Mouse (Mus musculus): ENCODE measurements at regions not wholly inside any gene's neighbourhood (a gene's known extent, or its start where the extent isn't known, plus 50 kb on each side); places are given as distances from the start of the nearest gene placed in this dataset.

GRCm38 (mm10) chr2:43254709-43255108, 300.4 kb upstream of the Kynu start:
- TF ChIP-seq CTCF (IDR thresholded peaks at IDR 0.05; ENCODE audit: low read depth, low read length), result no peak
- no peak for TF ChIP-seq POLR2AphosphoS5 (IDR thresholded peaks at IDR 0.05; ENCODE audit: insufficient replicate concordance, low read depth, low read length)
- no peak for TF ChIP-seq GATA2 (IDR thresholded peaks at IDR 0.05; ENCODE audit: borderline replicate concordance, low read depth, low read length)
- TF ChIP-seq TAL1 (conservative IDR thresholded peaks at IDR 0.05; ENCODE audit: low read depth, low read length), result no peak
- TF ChIP-seq GATA1 (IDR thresholded peaks at IDR 0.05; ENCODE audit: borderline replicate concordance, low read length), result no peak
- H3K4me1 ChIP-seq (ENCODE audit: insufficient read depth, low read depth, low read length), result no peaks in the 10 kb centered on the region
- ATAC-seq (ENCODE audit: extremely low read depth, insufficient number of reproducible peaks, low FRiP score, poor library complexity, severe bottlenecking) (no peak), DNase-seq (ENCODE audit: low spot score) (no peak)
- no peaks in the 10 kb centered on the region for H3K27me3 ChIP-seq (ENCODE audit: insufficient read depth, low read length)
- H3K36me3 ChIP-seq (replicated peaks), result no peaks in the 10 kb centered on the region
- no peaks in the 10 kb centered on the region for H3K9me3 ChIP-seq (replicated peaks)
- no peak overlapping the region for H3K4me3 ChIP-seq (ENCODE audit: low read depth, low read length)

GRCm38 (mm10) chr2:43270802-43271201, 284.3 kb upstream of the Kynu start:
- Histone ChIP-seq H3K27me3 (ENCODE audit: insufficient read depth, low read length) (no peaks in the 10 kb centered on the region), H3K4me3 (ENCODE audit: low read depth, low read length) (no peak overlapping the region), H3K4me1 (ENCODE audit: insufficient read depth, low read depth, low read length) (no peaks in the 10 kb centered on the region), H3K36me3 (replicated peaks) (no peaks in the 10 kb centered on the region), H3K9me3 (replicated peaks) (no peaks in the 10 kb centered on the region)
- TF ChIP-seq POLR2AphosphoS5 (IDR thresholded peaks at IDR 0.05; ENCODE audit: insufficient replicate concordance, low read depth, low read length) (no peak), GATA2 (IDR thresholded peaks at IDR 0.05; ENCODE audit: borderline replicate concordance, low read depth, low read length) (no peak), GATA1 (IDR thresholded peaks at IDR 0.05; ENCODE audit: borderline replicate concordance, low read length) (no peak), CTCF (IDR thresholded peaks at IDR 0.05; ENCODE audit: low read depth, low read length) (no peak), TAL1 (conservative IDR thresholded peaks at IDR 0.05; ENCODE audit: low read depth, low read length) (no peak)
- no peak for DNase-seq (ENCODE audit: low spot score)
- ATAC-seq (ENCODE audit: extremely low read depth, insufficient number of reproducible peaks, low FRiP score, poor library complexity, severe bottlenecking), result no peak

- Histone ChIP-seq H3K27me3 (ENCODE audit: insufficient read depth, low read length) (no peaks in the 10 kb centered on the region), H3K4me1 (ENCODE audit: insufficient read depth, low read depth, low read length) (no peaks in the 10 kb centered on the region), H3K4me3 (ENCODE audit: low read depth, low read length) (no peak overlapping the region), H3K9me3 (replicated peaks) (no peaks in the 10 kb centered on the region), H3K36me3 (replicated peaks) (no peaks in the 10 kb centered on the region)
- no peak for DNase-seq (ENCODE audit: low spot score)
- TF ChIP-seq CTCF (IDR thresholded peaks at IDR 0.05; ENCODE audit: low read depth, low read length), result no peak
- TF ChIP-seq TAL1 (conservative IDR thresholded peaks at IDR 0.05; ENCODE audit: low read depth, low read length), result no peak
- no peak for TF ChIP-seq GATA2 (IDR thresholded peaks at IDR 0.05; ENCODE audit: borderline replicate concordance, low read depth, low read length)
- no peak for TF ChIP-seq POLR2AphosphoS5 (IDR thresholded peaks at IDR 0.05; ENCODE audit: insufficient replicate concordance, low read depth, low read length)
- no peak for TF ChIP-seq GATA1 (IDR thresholded peaks at IDR 0.05; ENCODE audit: borderline replicate concordance, low read length)
- no peak for ATAC-seq (ENCODE audit: extremely low read depth, insufficient number of reproducible peaks, low FRiP score, poor library complexity, severe bottlenecking)
These were observed 283.0 kb upstream of the Kynu start for GRCm38 (mm10) chr2:43272080-43272479.

DNA sequence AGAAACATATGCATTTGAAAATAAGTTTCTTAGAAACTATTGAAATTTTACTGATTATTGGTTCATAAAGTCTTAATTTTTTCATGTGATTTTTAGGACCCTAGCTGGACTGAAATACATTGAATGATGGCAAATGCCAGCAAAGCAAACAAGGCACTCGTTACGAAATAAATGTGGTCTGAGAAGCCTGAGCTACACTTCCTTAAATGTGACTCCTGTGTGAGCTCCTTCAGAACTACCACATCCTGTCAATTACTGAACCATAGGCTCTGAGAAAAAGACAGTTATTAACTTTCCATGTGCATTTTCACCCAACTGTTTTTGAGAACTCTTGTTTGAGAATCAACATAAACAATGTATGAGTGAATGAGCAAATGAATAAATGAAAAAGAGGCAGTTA, 281.1 kb upstream of the Kynu start:
- no peak for TF ChIP-seq TAL1 (conservative IDR thresholded peaks at IDR 0.05; ENCODE audit: low read depth, low read length)
- no peak for TF ChIP-seq GATA2 (IDR thresholded peaks at IDR 0.05; ENCODE audit: borderline replicate concordance, low read depth, low read length)
- Histone ChIP-seq H3K27me3 (ENCODE audit: insufficient read depth, low read length) (no peaks in the 10 kb centered on the region), H3K4me3 (ENCODE audit: low read depth, low read length) (no peak overlapping the region), H3K9me3 (replicated peaks) (no peaks in the 10 kb centered on the region), H3K36me3 (replicated peaks) (no peaks in the 10 kb centered on the region), H3K4me1 (ENCODE audit: insufficient read depth, low read depth, low read length) (no peaks in the 10 kb centered on the region)
- ATAC-seq (ENCODE audit: extremely low read depth, insufficient number of reproducible peaks, low FRiP score, poor library complexity, severe bottlenecking) (no peak), DNase-seq (ENCODE audit: low spot score) (no peak)

GRCm38 (mm10) chr2:43295801-43296200, 259.3 kb upstream of the Kynu start:
- TF ChIP-seq TAL1 (conservative IDR thresholded peaks at IDR 0.05; ENCODE audit: low read depth, low read length), result no peak
- TF ChIP-seq POLR2AphosphoS5 (IDR thresholded peaks at IDR 0.05; ENCODE audit: insufficient replicate concordance, low read depth, low read length), result no peak
- TF ChIP-seq CTCF (IDR thresholded peaks at IDR 0.05; ENCODE audit: low read depth, low read length), result no peak
- TF ChIP-seq GATA2 (IDR thresholded peaks at IDR 0.05; ENCODE audit: borderline replicate concordance, low read depth, low read length), result no peak
- no peak for TF ChIP-seq GATA1 (IDR thresholded peaks at IDR 0.05; ENCODE audit: borderline replicate concordance, low read length)
- no peak for ATAC-seq (ENCODE audit: extremely low read depth, insufficient number of reproducible peaks, low FRiP score, poor library complexity, severe bottlenecking)
- no peaks in the 10 kb centered on the region for H3K27me3 ChIP-seq (ENCODE audit: insufficient read depth, low read length)
- no peaks in the 10 kb centered on the region for H3K9me3 ChIP-seq (replicated peaks)
- H3K4me1 ChIP-seq (ENCODE audit: insufficient read depth, low read depth, low read length), result no peaks in the 10 kb centered on the region
- H3K36me3 ChIP-seq (replicated peaks), result no peaks in the 10 kb centered on the region
- H3K4me3 ChIP-seq (ENCODE audit: low read depth, low read length), result no peak overlapping the region
- no peak for DNase-seq (ENCODE audit: low spot score)

DNA sequence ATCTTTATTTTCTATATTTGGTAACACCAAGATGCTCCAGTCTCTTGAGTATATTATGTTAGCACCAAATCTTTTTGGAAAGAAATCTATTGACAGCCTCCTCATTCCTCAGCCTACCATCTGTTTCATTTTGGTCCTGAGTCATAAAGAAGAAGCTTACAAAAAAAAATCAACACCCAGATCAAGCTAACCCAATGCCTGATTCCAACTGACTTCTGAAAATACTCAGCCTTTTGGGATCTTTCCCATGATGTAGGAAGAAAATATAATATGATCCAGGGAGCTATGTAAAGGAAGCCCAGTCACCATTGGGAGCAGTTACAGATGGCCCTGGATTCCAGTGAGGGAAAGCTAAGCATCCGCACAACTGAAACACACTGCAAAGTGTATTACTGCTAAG, 231.3 kb upstream of the Kynu start:
- no peaks in the 10 kb centered on the region for H3K9me3 ChIP-seq (replicated peaks)
- no peak for ATAC-seq (ENCODE audit: extremely low read depth, insufficient number of reproducible peaks, low FRiP score, poor library complexity, severe bottlenecking)
- H3K27me3 ChIP-seq (ENCODE audit: insufficient read depth, low read length), result no peaks in the 10 kb centered on the region
- H3K4me1 ChIP-seq (ENCODE audit: insufficient read depth, low read depth, low read length), result no peaks in the 10 kb centered on the region
- TF ChIP-seq GATA1 (IDR thresholded peaks at IDR 0.05; ENCODE audit: borderline replicate concordance, low read length) (no peak), POLR2AphosphoS5 (IDR thresholded peaks at IDR 0.05; ENCODE audit: insufficient replicate concordance, low read depth, low read length) (no peak), GATA2 (IDR thresholded peaks at IDR 0.05; ENCODE audit: borderline replicate concordance, low read depth, low read length) (no peak), TAL1 (conservative IDR thresholded peaks at IDR 0.05; ENCODE audit: low read depth, low read length) (no peak), CTCF (IDR thresholded peaks at IDR 0.05; ENCODE audit: low read depth, low read length) (no peak)
- DNase-seq (ENCODE audit: low spot score), result no peak
- no peaks in the 10 kb centered on the region for H3K36me3 ChIP-seq (replicated peaks)
- H3K4me3 ChIP-seq (ENCODE audit: low read depth, low read length), result no peak overlapping the region

DNA sequence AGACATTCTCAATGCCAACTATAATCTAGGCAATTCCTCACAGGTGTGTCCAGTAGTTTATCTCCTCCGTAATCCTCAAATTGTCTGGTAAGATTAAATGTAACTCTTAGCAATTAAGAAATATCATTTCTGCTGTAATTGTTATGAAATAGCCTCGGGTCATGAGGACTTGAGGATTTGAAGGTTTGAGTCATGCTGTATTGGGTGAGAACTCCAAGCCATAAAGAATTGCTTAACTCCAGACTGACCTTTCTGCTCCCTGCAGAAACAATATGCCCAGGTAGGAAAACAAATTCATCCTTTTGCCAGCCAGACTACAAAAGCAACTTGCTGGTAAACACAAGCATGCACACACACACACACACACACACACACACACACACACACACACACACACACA, 190.8 kb upstream of the Kynu start:
- DNase-seq (ENCODE audit: low spot score) (no peak), ATAC-seq (ENCODE audit: extremely low read depth, insufficient number of reproducible peaks, low FRiP score, poor library complexity, severe bottlenecking) (no peak)
- Histone ChIP-seq H3K36me3 (replicated peaks) (no peaks in the 10 kb centered on the region), H3K4me3 (ENCODE audit: low read depth, low read length) (no peak overlapping the region), H3K27me3 (ENCODE audit: insufficient read depth, low read length) (no peaks in the 10 kb centered on the region), H3K4me1 (ENCODE audit: insufficient read depth, low read depth, low read length) (no peaks in the 10 kb centered on the region), H3K9me3 (replicated peaks) (no peaks in the 10 kb centered on the region)
- TF ChIP-seq GATA1 (IDR thresholded peaks at IDR 0.05; ENCODE audit: borderline replicate concordance, low read length), result no peak
- no peak for TF ChIP-seq GATA2 (IDR thresholded peaks at IDR 0.05; ENCODE audit: borderline replicate concordance, low read depth, low read length)
- TF ChIP-seq CTCF (IDR thresholded peaks at IDR 0.05; ENCODE audit: low read depth, low read length), result no peak
- TF ChIP-seq TAL1 (conservative IDR thresholded peaks at IDR 0.05; ENCODE audit: low read depth, low read length), result no peak
- no peak for TF ChIP-seq POLR2AphosphoS5 (IDR thresholded peaks at IDR 0.05; ENCODE audit: insufficient replicate concordance, low read depth, low read length)
